Mouse (Mus musculus): ENCODE data around the gene Tdo2.

DNA sequence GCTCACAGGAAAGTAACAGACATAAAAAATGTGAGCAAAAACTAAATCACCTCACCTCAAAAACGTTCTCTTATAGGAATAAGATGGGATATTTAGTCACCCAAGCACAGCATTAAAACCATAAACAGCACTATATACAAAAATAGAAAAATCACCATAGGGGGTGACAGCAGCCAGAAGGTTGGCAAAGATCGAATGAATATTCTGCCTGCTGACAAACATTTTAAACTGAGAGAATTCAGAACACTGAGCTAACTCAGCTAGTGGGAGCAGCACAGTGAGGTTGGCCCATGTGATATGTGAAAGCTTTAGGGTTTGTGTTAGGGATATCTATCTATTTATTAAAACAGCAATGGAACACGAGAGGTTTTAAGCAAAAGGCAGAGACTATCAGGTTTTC is 11.4 kb downstream of the Tdo2 start:
- no peak for TF ChIP-seq POLR2A (IDR thresholded peaks at IDR 0.05; ENCODE audit: borderline replicate concordance, extremely low read depth, insufficient read depth, insufficient read length, poor library complexity, severe bottlenecking)
- no peak for TF ChIP-seq CTCF (IDR thresholded peaks at IDR 0.05; ENCODE audit: borderline replicate concordance, extremely low read depth, insufficient read depth, insufficient read length)

Data from brain, embryonic 14.5 days (tissue).